Mouse (Mus musculus): ENCODE results near the gene Mcf2l. TPM values are rescaled to one million over a fixed set of nuclear protein-coding genes. Genes with fewer than 3 reads are reported as not detected.

Mcf2l gene
- polyA plus RNA-seq, 1 experiment: 144 TPM

DNA sequence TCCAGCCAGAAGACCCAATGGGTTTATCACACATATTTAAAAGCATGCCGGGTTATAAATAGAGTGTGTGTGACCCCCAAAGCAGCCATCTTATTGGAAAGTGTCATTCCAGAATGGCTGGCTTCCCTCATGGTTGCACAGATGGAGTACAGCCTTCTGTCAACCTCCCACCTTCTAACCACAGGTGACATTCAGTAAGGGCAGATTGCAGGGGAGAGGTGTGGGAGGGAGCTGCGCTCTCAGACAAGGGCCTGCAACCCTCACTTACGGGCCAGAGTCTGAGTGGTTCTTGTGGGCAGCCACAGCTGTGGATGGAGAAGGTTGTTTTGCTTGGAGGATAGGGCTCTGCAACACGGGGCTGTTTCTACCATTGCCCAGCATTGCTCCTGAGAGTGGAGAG, 47.0 kb downstream of the Mcf2l start:
- Histone ChIP-seq H3K4me3 (ENCODE audit: insufficient read depth, low read length) (no peak overlapping the region), H3K4me1 (ENCODE audit: control insufficient read depth, insufficient read depth, low read length) (peaks cover 21% of the 10 kb centered on the region), H3K27ac (ENCODE audit: insufficient read depth, low read length) (no peak overlapping the region)
- no peak for TF ChIP-seq CTCF (IDR thresholded peaks at IDR 0.05; ENCODE audit: extremely low read depth, insufficient read depth, low read length)

DNA sequence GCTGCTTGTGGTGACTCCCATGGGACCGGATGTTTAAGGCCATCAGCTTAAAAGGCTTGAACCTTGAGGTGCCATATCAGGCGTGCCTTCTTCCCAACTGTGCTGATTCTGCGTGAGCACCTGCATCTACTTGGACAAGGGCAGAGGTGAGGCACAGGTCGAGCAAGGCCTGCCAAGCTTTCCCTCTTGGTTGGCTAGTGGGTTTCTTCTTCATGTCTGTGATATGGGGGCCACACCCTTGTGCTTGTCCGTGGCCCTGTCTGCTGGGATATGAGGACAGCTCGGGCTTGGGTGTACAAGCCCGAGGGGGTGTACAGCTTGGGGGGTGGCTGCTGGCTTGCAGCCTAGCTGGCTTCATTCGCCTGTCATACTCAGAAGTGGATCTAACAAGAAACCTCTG, 51.4 kb downstream of the Mcf2l start:
- no peak overlapping the region for H3K27ac ChIP-seq (ENCODE audit: insufficient read depth, low read length)
- H3K4me3 ChIP-seq (ENCODE audit: insufficient read depth, low read length): no peak overlapping the region
- peaks cover 22% of the 10 kb centered on the region for H3K4me1 ChIP-seq (ENCODE audit: control insufficient read depth, insufficient read depth, low read length)
- no peak for TF ChIP-seq CTCF (IDR thresholded peaks at IDR 0.05; ENCODE audit: extremely low read depth, insufficient read depth, low read length)
- TF ChIP-seq POLR2A (IDR thresholded peaks at IDR 0.05; ENCODE audit: extremely low read depth, insufficient read depth, low read length): no peak

DNA sequence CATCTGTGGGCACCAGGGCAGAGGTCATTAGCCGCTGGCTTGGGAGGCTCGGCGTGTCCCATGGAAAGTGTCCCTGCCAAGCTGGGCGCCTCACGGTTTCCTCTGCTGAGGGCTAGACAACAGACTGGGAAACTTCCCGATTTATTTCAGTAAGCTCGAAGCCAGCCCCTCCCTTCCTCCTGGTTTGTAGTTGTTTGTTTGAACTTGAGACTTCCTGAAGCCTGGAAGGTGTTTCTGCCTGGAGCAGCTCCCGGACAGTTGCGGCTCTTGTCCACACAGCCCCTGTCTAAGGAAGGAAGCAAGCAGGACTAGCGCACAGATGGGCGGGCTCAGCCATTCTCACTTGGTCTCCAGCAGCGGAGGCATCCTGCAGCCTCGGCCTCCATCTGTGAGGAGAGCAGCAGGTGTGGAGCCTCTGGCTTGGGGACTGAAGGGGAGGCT, 52.4 kb downstream of the Mcf2l start:
- TF ChIP-seq POLR2A (IDR thresholded peaks at IDR 0.05; ENCODE audit: extremely low read depth, insufficient read depth, low read length): peak; percentile 56; the same call in 1 of the 2 replicates
- TF ChIP-seq CTCF (IDR thresholded peaks at IDR 0.05; ENCODE audit: extremely low read depth, insufficient read depth, low read length): no peak
- Histone ChIP-seq H3K27ac (ENCODE audit: insufficient read depth, low read length) (peak overlapping the region; percentile 80; the same call in 1 of the 2 replicates), H3K4me1 (ENCODE audit: control insufficient read depth, insufficient read depth, low read length) (peaks cover 19% of the 10 kb centered on the region), H3K4me3 (ENCODE audit: insufficient read depth, low read length) (peak overlapping the region; percentile 13; the same call in 1 of the 2 replicates)

DNA sequence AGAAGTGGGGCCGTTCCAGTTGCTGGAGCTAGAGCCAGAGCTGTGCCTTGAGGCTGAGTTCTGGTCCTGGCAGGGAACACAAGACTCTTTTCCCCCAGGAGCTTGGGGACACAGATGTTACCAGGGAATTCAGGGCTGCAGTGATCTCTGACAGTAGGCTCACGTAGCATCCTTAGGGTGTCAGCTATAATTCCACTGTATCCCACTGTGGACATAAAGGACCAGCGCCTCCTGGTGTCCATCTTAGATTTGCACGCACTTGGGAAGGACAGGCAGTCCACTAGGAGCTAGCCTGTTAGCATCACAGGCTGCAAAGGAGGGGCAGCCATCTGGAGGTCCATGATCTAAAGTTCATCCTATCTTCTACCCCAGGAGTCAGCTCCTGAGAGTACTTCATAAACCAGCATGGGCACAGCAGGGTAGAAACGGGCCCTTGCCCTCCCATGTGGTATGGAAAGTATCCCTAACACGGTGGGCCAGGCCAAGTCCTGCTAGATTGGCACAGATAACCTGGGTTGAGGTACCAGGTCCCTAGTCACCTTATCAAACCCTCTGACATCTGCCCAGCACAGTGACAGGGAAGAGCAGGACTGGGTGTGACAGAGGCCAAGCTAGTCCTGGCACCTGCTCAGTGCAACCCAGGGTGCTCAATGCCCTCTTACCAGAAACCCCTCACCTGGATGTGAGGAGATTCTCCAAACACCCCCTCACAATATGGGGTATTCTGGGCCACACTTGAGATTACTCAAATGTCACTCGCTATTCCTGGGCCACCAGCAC, 53.8 kb downstream of the Mcf2l start:
- TF ChIP-seq POLR2A (IDR thresholded peaks at IDR 0.05; ENCODE audit: extremely low read depth, insufficient read depth, low read length): no peak
- peak; percentile 66 for TF ChIP-seq CTCF (IDR thresholded peaks at IDR 0.05; ENCODE audit: extremely low read depth, insufficient read depth, low read length)
- Histone ChIP-seq H3K27ac (ENCODE audit: insufficient read depth, low read length) (peak overlapping the region; percentile 11; the same call in 1 of the 2 replicates), H3K4me1 (ENCODE audit: control insufficient read depth, insufficient read depth, low read length) (peaks cover 23% of the 10 kb centered on the region), H3K4me3 (ENCODE audit: insufficient read depth, low read length) (0 out of 2 replicates have a peak overlapping the region, but pooled peaks have one; percentile 2)

DNA sequence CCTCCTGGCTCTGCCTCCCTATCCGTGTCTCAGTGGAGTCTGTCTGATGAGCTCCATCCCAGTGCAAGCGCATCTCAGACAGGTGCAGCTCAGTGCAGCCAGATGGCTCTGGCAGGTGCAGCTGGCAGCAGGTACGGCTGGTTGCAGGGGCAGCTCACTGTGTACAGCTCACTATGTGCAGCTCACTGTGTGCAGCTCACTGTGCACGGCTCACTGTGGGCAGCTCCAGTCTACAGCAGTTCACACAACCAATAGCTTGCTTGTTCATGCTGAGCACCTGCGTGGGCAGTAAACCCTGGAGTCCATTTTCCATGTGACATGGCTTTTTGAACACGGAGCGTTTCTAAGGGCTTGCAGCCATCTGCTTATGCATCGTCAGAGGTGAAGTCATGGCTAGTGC, 54.4 kb downstream of the Mcf2l start:
- Histone ChIP-seq H3K4me3 (ENCODE audit: insufficient read depth, low read length) (0 out of 2 replicates have a peak overlapping the region, but pooled peaks have one; percentile 2), H3K4me1 (ENCODE audit: control insufficient read depth, insufficient read depth, low read length) (peaks cover 28% of the 10 kb centered on the region), H3K27ac (ENCODE audit: insufficient read depth, low read length) (peak overlapping the region; percentile 11; the same call in 1 of the 2 replicates)
- TF ChIP-seq POLR2A (IDR thresholded peaks at IDR 0.05; ENCODE audit: extremely low read depth, insufficient read depth, low read length) (no peak), CTCF (IDR thresholded peaks at IDR 0.05; ENCODE audit: extremely low read depth, insufficient read depth, low read length) (no peak)

DNA sequence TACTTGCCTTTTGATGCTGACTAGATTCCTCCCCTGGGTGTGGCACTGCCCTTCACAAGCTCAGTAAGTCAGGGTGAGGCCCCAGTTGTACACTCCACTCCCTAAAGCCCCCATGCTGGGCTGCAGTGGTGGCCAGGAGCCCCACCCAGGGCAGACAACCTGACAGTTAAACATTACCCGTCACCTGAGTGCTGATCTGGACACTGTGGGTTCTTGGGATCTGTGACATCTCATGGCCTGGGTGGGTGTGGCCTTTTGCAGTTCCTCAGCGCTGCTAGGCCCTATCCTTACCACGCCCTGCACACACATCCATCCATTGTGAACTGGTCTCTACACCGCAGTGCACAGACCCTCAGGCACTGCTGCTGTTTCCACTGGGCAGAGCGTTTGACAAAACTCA, 55.3 kb downstream of the Mcf2l start:
- TF ChIP-seq CTCF (IDR thresholded peaks at IDR 0.05; ENCODE audit: extremely low read depth, insufficient read depth, low read length): no peak
- no peak for TF ChIP-seq POLR2A (IDR thresholded peaks at IDR 0.05; ENCODE audit: extremely low read depth, insufficient read depth, low read length)
- Histone ChIP-seq H3K27ac (ENCODE audit: insufficient read depth, low read length) (no peak overlapping the region), H3K4me3 (ENCODE audit: insufficient read depth, low read length) (no peak overlapping the region), H3K4me1 (ENCODE audit: control insufficient read depth, insufficient read depth, low read length) (peaks cover 27% of the 10 kb centered on the region)

DNA sequence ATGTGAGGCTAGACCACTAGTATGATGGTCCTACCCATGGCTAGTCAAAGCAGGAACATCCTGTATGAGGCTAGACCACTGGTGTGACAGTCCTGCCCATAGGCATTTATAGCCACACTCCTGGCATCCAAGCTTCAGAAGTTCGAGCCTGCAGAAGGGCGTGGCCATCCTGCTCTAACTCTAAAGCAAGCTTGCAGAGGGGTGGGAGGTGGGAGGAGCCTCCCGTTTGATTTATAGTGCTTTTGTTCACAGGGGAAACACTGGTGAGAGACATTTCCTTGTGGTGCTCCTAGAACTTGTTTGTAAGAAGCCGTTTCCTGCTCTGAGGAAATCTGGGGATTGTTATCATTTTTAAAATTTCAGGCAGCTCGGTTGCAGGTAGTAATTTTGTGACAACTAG, 56.7 kb downstream of the Mcf2l start:
- Histone ChIP-seq H3K27ac (ENCODE audit: insufficient read depth, low read length) (peak overlapping the region; percentile 55; the same call in 1 of the 2 replicates), H3K4me1 (ENCODE audit: control insufficient read depth, insufficient read depth, low read length) (peaks cover 29% of the 10 kb centered on the region), H3K4me3 (ENCODE audit: insufficient read depth, low read length) (no peak overlapping the region)
- TF ChIP-seq POLR2A (IDR thresholded peaks at IDR 0.05; ENCODE audit: extremely low read depth, insufficient read depth, low read length): no peak
- no peak for TF ChIP-seq CTCF (IDR thresholded peaks at IDR 0.05; ENCODE audit: extremely low read depth, insufficient read depth, low read length)

DNA sequence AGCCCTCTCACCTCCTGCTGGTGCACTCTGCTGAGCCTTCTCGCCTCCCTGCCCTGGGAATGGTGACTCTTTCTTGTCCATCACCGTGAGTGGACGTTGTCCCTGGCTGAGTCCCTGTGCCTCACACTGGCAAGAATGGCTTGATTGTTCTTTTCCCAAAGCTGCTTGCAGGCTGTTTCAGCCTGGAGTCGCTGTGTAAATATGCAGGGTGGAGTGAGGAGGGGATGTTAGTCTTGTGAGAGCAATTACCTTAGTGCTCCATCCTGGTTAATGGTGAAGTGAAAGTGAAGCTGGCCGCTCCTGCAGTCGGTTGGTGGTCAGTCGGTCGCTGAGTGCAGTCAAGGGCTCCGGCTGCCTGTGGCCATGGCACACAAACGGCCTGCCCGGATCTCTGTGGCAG, 57.8 kb downstream of the Mcf2l start:
- no peak overlapping the region for H3K4me3 ChIP-seq (ENCODE audit: insufficient read depth, low read length)
- H3K4me1 ChIP-seq (ENCODE audit: control insufficient read depth, insufficient read depth, low read length): peaks cover 27% of the 10 kb centered on the region
- H3K27ac ChIP-seq (ENCODE audit: insufficient read depth, low read length): no peak overlapping the region
- TF ChIP-seq POLR2A (IDR thresholded peaks at IDR 0.05; ENCODE audit: extremely low read depth, insufficient read depth, low read length) (no peak), CTCF (IDR thresholded peaks at IDR 0.05; ENCODE audit: extremely low read depth, insufficient read depth, low read length) (no peak)

DNA sequence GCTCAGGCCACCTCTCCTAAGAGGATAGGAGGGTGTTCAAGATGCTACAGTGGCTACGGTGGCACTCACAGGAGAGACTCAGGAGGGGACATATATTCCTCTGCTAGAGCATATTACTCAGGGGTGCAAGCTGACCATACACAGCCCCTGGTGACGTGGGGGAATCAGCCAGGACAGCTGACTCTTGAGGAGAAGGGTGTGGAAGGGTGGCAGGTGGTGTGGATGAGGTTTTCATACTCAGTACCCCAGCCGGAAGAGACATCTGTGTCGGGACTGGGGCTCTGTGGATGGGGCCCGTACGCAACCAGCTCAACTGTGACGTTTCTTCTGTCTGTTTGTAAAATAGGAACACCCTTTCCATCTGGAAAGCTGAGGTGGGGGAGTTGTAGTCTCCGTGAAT, 58.9 kb downstream of the Mcf2l start:
- Histone ChIP-seq H3K4me1 (ENCODE audit: control insufficient read depth, insufficient read depth, low read length) (peaks cover 26% of the 10 kb centered on the region), H3K4me3 (ENCODE audit: insufficient read depth, low read length) (no peak overlapping the region), H3K27ac (ENCODE audit: insufficient read depth, low read length) (no peak overlapping the region)
- TF ChIP-seq POLR2A (IDR thresholded peaks at IDR 0.05; ENCODE audit: extremely low read depth, insufficient read depth, low read length): no peak
- no peak for TF ChIP-seq CTCF (IDR thresholded peaks at IDR 0.05; ENCODE audit: extremely low read depth, insufficient read depth, low read length)

DNA sequence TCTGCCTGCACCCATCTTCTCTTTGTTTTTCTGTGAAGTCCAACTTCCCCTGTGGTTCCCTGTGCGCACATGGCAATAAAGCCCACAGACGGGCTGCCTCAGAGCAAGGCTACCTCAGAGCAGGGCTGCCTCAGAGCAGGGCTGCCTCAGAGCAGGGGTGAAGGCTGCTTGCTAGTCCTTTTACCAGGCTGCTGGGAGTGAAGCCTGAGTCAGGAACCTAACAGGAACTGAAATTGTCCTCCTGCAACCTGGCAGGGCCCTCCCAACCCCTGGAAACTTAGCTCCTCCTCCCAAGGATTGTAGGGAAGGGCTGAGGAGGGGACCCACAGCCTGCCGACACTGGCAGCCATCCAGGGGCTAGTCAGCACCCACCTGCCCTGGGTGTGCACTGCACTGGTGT, 60.2 kb downstream of the Mcf2l start:
- H3K4me1 ChIP-seq (ENCODE audit: control insufficient read depth, insufficient read depth, low read length): peaks cover 21% of the 10 kb centered on the region
- TF ChIP-seq POLR2A (IDR thresholded peaks at IDR 0.05; ENCODE audit: extremely low read depth, insufficient read depth, low read length) (no peak), CTCF (IDR thresholded peaks at IDR 0.05; ENCODE audit: extremely low read depth, insufficient read depth, low read length) (no peak)
- H3K27ac ChIP-seq (ENCODE audit: insufficient read depth, low read length): no peak overlapping the region
- H3K4me3 ChIP-seq (ENCODE audit: insufficient read depth, low read length): no peak overlapping the region

All from cortical plate, adult 2 months (tissue).